Mouse (Mus musculus) midbrain, embryonic 11.5 days (tissue): Measurements from ENCODE around the gene Prickle3. TPM values are rescaled to one million over a fixed set of nuclear protein-coding genes. Genes with fewer than 3 reads are reported as not detected.
A peak's percentile ranks its signal among the peaks of the same experiment; 100 is the strongest.
"Not testable (repeated sequence)": the region's sequence is repeated elsewhere in the genome, so short reads cannot be mapped to it uniquely, and the experiment has no call there.

ENCODE experiments used
- ATAC-seq: fragments of 200-750 bp; cut with Nextera tagmentation; 2 replicates; pipeline ENCODE4 v1.8.0; 2017; ENCODE audit warnings: moderate TSS enrichment, moderate library complexity; ENCODE audit not compliant: low FRiP score
- DNase-seq: peaks from one replicate; pipeline ENCODE4 v3.0.0; 2015; ENCODE audit warnings: low spot score; ENCODE audit errors: missing footprints
- H3K27ac ChIP-seq: fragments of 300-500 bp; sonication (generic); 2 replicates; pipeline ENCODE4 v1.5.1; 2014; ENCODE audit warnings: low read depth, low read length
- H3K27me3 ChIP-seq: fragments of 300-500 bp; sonication (generic); 2 replicates; pipeline ENCODE4 v1.6.1; 2014; ENCODE audit warnings: mild to moderate bottlenecking, low read length, moderate library complexity, mixed read lengths; ENCODE audit not compliant: control insufficient read depth, insufficient read depth
- H3K36me3 ChIP-seq: fragments of 300-500 bp; sonication (generic); 2 replicates; pipeline ENCODE4 v1.6.1; 2014; ENCODE audit warnings: mild to moderate bottlenecking, low read length, moderate library complexity, mixed read lengths; ENCODE audit not compliant: control insufficient read depth, insufficient read depth
- H3K4me1 ChIP-seq: fragments of 300-500 bp; sonication (generic); 2 replicates; pipeline ENCODE4 v1.6.1; 2014; ENCODE audit warnings: low read length; ENCODE audit not compliant: control insufficient read depth, insufficient read depth
- H3K4me2 ChIP-seq: fragments of 300-500 bp; sonication (generic); 2 replicates; pipeline ENCODE4 v1.6.1; 2014; ENCODE audit warnings: mild to moderate bottlenecking, moderate library complexity
- H3K4me3 ChIP-seq: fragments of 300-500 bp; sonication (generic); 2 replicates; pipeline ENCODE4 v1.5.1; 2014; ENCODE audit warnings: low read depth, low read length
- H3K9ac ChIP-seq: fragments of 300-500 bp; sonication (generic); 2 replicates; pipeline ENCODE4 v1.6.1; 2014; ENCODE audit warnings: low read length
- H3K9me3 ChIP-seq: fragments of 300-500 bp; sonication (generic); 2 replicates; pipeline ENCODE4 v1.6.1; 2016; ENCODE audit warnings: low read length; ENCODE audit not compliant: control insufficient read depth
- WGBS: fragments of 180-500 bp; shearing (Covaris S2); extraction: QIAGEN DNeasy Blood & Tissue Kit; methylation state at CpG from one replicate; pipeline ENCODE4 v1.1.7; 2014; 5-methylcytosine and 5-hydroxymethylcytosine counted together
- polyA plus RNA-seq: library from polyadenylated mRNA; unstranded; fragments of >200 nt; fragmentation: Nextera tagmentation; extraction: Ambion mirVana; gene quantifications from 2 replicates; pipeline ENCODE4 v1.2.1, GENCODE M21; 2014

Gene Prickle3
- polyA plus RNA-seq, 1 experiment from 2014 or later: 2.2 TPM

DNA sequence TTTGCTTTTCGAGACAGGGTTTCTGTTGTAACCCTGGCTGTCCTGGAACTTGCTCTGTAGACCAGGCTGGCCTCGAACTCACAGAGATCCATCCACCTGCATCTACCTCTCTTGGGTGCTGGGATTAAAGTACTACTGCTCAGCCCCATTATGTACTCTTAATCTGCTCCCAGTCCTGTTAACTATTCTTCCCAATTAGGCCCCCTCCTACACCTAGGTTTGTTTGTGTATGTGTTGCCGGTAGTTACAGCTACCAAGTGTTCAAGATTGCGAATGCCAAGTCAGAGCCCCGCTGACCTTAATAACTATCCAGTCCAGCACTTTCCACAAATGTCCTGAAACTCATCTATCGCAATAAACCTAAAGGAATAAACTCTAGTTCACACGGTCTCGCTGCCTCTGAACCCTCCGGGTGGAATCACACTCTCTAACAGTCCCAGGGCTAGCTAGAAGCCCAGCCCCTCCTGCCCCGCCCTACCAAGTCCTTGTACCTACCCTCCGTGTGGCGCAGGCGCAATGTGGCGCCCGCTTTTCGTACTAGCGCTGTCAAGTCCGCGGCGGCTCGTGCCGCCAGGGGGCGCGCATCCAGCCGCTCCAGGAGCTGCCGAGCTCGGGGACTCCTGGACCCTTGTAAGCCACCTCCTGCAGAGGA lies 22.5 kb downstream of the Prickle3 start:
- H3K4me3 ChIP-seq: peak overlapping the region; percentile 14
- no peaks in the 10 kb centered on the region for H3K4me1 ChIP-seq
- no peaks in the 10 kb centered on the region for H3K9me3 ChIP-seq
- ATAC-seq: peak; percentile 93
- DNase-seq: peak; percentile 100
- no peaks in the 10 kb centered on the region for H3K36me3 ChIP-seq
- no peaks in the 10 kb centered on the region for H3K27me3 ChIP-seq
- peak overlapping the region; percentile 42 for H3K4me2 ChIP-seq
- H3K9ac ChIP-seq: 0 out of 2 replicates have a peak overlapping the region, but pooled peaks have one; percentile 30
- H3K27ac ChIP-seq: no peak overlapping the region
- WGBS: 15% methylated on average over 27 of the region's 27 CpGs

DNA sequence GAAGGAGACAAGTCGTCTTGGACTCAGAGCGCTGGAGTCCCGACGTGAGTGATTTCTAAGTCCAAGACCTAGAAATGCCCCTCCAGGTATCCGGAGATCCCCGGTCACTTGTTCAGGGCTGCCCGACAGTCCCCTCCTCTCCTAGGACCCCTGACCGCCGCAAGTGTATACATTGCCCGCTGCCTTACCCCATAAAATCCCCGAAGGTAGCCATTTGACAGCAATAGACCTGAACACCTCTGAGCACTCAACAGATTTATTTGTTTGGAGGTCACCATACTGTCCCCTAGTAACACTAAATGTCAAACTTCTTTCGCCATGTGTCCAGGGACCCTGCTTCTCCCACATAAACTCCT lies 23.0 kb downstream of the Prickle3 start:
- H3K27ac ChIP-seq: no peak overlapping the region
- no peak for DNase-seq
- H3K27me3 ChIP-seq: no peaks in the 10 kb centered on the region
- 0 out of 2 replicates have a peak overlapping the region, but pooled peaks have one; percentile 30 for H3K9ac ChIP-seq
- H3K4me1 ChIP-seq: no peaks in the 10 kb centered on the region
- WGBS: 30% methylated on average over 12 of the region's 12 CpGs
- no peaks in the 10 kb centered on the region for H3K9me3 ChIP-seq
- peak overlapping the region; percentile 42 for H3K4me2 ChIP-seq
- peak overlapping the region; percentile 14 for H3K4me3 ChIP-seq
- H3K36me3 ChIP-seq: no peaks in the 10 kb centered on the region
- peak; percentile 11; the same call in 1 of the 2 replicates for ATAC-seq

DNA sequence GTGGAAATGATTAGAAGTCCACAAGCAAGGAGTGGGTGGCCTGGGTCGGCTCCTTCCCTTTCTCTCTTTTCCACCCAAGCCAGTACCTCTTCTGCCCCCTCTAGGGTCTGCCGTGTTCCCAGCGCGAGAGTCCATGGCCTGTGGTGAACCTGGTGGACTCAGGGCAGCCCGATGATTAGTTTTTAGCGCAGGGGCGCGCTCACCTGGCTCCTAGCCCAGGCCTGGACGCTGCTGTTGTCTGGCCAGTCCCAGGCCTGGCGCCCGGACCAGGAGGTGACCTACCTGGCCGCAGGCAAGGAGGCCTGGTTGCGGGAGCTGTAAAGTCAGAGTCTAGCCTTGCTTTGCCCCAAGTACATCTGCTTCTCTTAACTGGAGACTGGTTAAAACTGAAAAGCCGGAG lies 23.8 kb downstream of the Prickle3 start, which contains the start of gene Magix:
Gene Magix, minus strand, starts transcription at position 388 of the 400 bp plus-strand sequence.
- H3K9me3 ChIP-seq: no peaks in the 10 kb centered on the region
- no peak within 1 kb of the TSS for H3K27ac ChIP-seq
- H3K27me3 ChIP-seq: no peaks in the 10 kb centered on the region
- DNase-seq (no peak), ATAC-seq (no peak)
- H3K4me2 ChIP-seq: peak within 1 kb of the TSS; percentile 42
- 71% methylated on average over 14 of the region's 14 CpGs for WGBS
- H3K4me3 ChIP-seq: peak within 1 kb of the TSS; percentile 14; the same call in 1 of the 2 replicates
- H3K4me1 ChIP-seq: no peaks in the 10 kb centered on the region
- 0 out of 2 replicates have a peak within 1 kb of the TSS, but pooled peaks have one; percentile 30 for H3K9ac ChIP-seq
- no peaks in the 10 kb centered on the region for H3K36me3 ChIP-seq

DNA sequence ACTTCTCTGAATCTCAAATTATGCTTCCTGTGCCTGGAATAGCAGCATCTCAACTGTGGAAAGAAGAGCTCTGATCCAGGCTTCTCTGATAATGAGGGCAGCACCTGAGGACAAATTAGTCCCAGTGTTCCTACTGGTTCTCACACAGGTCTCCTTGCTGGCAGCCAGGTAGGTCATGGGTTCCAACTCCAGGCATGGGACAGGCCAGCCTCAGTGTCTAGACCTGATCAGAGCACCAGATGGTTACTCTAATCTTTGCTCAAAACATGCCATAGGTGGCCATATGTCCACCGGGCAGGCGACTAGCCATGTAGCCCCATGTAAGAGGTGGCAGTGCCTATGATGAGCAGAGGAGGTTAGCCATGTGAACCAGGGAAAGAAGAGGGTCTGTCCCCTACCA lies 31.3 kb downstream of the Prickle3 start:
- no peak for ATAC-seq
- no peaks in the 10 kb centered on the region for H3K36me3 ChIP-seq
- no peak overlapping the region for H3K27ac ChIP-seq
- no peak overlapping the region for H3K4me3 ChIP-seq
- WGBS: 97% methylated on average over 2 of the region's 2 CpGs
- H3K9me3 ChIP-seq: no peaks in the 10 kb centered on the region
- no peak for DNase-seq
- H3K4me1 ChIP-seq: no peaks in the 10 kb centered on the region
- no peak overlapping the region for H3K4me2 ChIP-seq
- no peaks in the 10 kb centered on the region for H3K27me3 ChIP-seq
- H3K9ac ChIP-seq: no peak overlapping the region

DNA sequence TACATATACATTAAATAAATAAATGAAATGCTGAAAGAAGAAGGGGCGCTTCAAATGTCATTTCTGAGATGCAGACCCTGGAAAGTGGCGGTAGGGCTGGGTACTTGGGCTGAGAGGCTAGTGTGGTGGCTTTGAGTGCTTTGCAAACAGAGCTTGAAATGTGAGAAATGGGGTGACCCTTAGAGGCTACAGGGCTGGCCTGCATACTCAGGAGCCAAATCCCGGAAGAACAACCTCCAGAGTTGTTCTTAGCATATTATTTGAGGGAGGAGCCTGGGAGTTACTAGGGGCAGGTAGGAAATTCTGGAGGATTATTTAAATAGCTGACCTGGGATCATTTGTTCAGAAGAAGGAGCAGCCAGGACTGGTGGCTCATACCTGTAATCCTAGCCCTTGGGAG lies 33.4 kb downstream of the Prickle3 start:
- H3K27me3 ChIP-seq: no peaks in the 10 kb centered on the region
- H3K4me1 ChIP-seq: no peaks in the 10 kb centered on the region
- no peaks in the 10 kb centered on the region for H3K36me3 ChIP-seq
- H3K27ac ChIP-seq: no peak overlapping the region
- H3K4me3 ChIP-seq: no peak overlapping the region
- H3K9me3 ChIP-seq: no peaks in the 10 kb centered on the region
- ATAC-seq (no peak), DNase-seq (no peak)
- 51% methylated on average over 3 of the region's 3 CpGs for WGBS
- H3K4me2 ChIP-seq: no peak overlapping the region
- H3K9ac ChIP-seq: no peak overlapping the region

DNA sequence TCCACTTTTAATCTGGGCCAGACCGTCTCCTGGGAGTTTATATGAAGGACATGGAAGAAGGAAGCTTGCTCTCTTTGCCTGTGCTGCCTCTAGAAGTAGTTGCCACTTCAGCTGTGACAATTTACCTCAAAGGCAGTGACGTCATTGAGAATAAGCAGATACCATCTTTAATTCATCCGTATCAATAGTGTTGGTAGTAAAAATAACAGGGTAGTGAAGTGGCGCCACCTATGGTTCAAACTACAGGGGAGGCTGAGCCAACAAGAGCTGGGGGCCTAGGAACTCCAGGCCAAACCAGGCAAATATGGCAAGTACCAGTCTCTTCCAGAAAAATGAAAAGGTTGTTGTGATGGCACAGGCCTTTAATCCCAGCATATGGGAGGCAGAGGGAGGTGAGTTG lies 35.8 kb downstream of the Prickle3 start:
- Histone ChIP-seq H3K27me3 (no peaks in the 10 kb centered on the region), H3K36me3 (no peaks in the 10 kb centered on the region), H3K4me3 (no peak overlapping the region), H3K4me2 (no peak overlapping the region), H3K9ac (no peak overlapping the region), H3K4me1 (no peaks in the 10 kb centered on the region), H3K27ac (no peak overlapping the region), H3K9me3 (no peaks in the 10 kb centered on the region)
- DNase-seq (no peak), ATAC-seq (no peak)
- WGBS: 44% methylated on average over 4 of the region's 4 CpGs

DNA sequence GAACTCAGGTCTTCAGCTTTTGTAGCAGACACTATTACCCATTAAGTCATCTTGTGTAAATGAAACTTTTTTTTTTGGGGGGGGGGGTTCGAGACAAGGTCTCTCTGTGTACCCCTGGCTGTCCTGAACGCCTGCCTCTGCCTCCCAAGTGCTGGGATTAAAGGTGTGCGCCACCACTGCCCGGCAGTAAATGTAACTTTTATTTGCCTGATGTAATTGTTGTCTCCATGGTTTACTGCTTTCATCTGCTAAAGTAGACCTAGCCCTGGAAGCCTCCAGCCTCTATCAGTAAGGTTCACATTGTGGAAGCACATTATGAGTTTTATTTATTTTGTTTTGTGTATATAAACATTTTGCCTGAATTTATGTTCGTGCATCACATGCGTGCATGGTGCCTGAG lies 39.5 kb downstream of the Prickle3 start:
- ATAC-seq: peak; percentile 60; the same call in 1 of the 2 replicates
- H3K27ac ChIP-seq: no peak overlapping the region
- WGBS: 48% methylated on average over 6 of the region's 6 CpGs

DNA sequence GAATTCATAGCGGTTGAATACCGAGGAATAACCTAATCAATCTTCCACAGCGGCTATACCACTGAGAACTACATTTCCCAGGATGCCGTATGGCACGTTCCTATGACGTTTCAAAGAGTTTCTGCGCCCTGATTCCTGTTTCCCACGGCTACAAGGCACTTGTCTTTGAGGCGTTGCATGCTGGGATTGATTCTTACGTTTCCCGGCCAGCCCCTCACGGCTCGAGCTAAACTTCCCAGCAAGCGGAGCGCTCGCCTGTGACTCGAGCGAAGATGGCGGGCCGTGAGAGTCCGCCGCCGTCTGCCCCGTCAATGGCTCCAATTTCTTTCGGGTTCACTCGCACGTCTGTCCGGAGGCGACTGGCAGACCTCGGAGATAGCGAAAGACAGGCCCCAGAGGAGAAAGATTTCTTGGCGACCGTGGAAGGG lies 39.9 kb downstream of the Prickle3 start, which contains the start of gene Gpkow:
Gene Gpkow, plus strand, starts transcription at position 178 of the 428 bp plus-strand sequence.
- peak within 1 kb of the TSS; percentile 45 for H3K4me2 ChIP-seq
- no peaks in the 10 kb centered on the region for H3K27me3 ChIP-seq
- no peaks in the 10 kb centered on the region for H3K36me3 ChIP-seq
- H3K4me1 ChIP-seq: no peaks in the 10 kb centered on the region
- H3K27ac ChIP-seq: no peak within 1 kb of the TSS
- ATAC-seq: peak; percentile 96
- 10% methylated on average over 33 of the region's 33 CpGs for WGBS
- no peaks in the 10 kb centered on the region for H3K9me3 ChIP-seq
- H3K4me3 ChIP-seq: peak within 1 kb of the TSS; percentile 52
- peak within 1 kb of the TSS; percentile 57 for H3K9ac ChIP-seq
- peak; percentile 90 for DNase-seq

More for the DNA sequence above, 39.5 kb downstream of the Prickle3 start:
- no peak overlapping the region for H3K4me3 ChIP-seq
- H3K4me2 ChIP-seq: no peak overlapping the region
- H3K9me3 ChIP-seq: no peaks in the 10 kb centered on the region
- no peak overlapping the region for H3K9ac ChIP-seq
- no peaks in the 10 kb centered on the region for H3K36me3 ChIP-seq
- DNase-seq: no peak
- H3K4me1 ChIP-seq: no peaks in the 10 kb centered on the region
- H3K27me3 ChIP-seq: no peaks in the 10 kb centered on the region

DNA sequence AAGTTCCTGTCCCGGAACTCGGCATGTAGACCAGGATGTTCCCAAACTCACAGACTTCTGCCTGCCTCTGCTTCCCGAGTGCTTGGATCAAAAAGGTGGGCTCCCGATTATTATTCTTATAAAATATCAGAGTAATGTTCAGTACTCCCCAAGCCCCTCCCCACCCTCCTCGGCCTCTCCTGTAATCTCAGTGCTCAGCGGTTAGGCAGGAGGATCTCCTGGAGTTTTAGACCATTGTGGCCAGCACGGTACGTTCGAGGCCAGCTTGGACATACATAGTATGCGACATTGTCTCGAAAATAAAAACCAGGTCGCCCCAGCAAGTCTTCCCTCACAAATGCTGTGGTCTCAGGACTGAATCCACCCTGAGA lies 56.7 kb downstream of the Prickle3 start:
- not testable (repeated sequence) for H3K9me3 ChIP-seq, H3K36me3 ChIP-seq, H3K4me1 ChIP-seq, DNase-seq, H3K27ac ChIP-seq, ATAC-seq, H3K27me3 ChIP-seq
- peak overlapping the region; percentile 18 for H3K4me3 ChIP-seq
- WGBS: 29% methylated on average over 5 of the region's 12 CpGs
- peak overlapping the region; percentile 2; the same call in 1 of the 2 replicates for H3K9ac ChIP-seq
- peak overlapping the region; percentile 29; the same call in 1 of the 2 replicates for H3K4me2 ChIP-seq
